Mouse (Mus musculus) CH12F3 (cell line): ENCODE results near the gene Clpb.

Source experiments
- in situ Hi-C: fragments of 300-500 bp; cut with MboI; formaldehyde crosslinking; loops from 2 replicates; pipeline ENCODE4 v1.14.3; 2020; ENCODE audit warnings: low sequenced_read_pairs

Clpb gene

DNA sequence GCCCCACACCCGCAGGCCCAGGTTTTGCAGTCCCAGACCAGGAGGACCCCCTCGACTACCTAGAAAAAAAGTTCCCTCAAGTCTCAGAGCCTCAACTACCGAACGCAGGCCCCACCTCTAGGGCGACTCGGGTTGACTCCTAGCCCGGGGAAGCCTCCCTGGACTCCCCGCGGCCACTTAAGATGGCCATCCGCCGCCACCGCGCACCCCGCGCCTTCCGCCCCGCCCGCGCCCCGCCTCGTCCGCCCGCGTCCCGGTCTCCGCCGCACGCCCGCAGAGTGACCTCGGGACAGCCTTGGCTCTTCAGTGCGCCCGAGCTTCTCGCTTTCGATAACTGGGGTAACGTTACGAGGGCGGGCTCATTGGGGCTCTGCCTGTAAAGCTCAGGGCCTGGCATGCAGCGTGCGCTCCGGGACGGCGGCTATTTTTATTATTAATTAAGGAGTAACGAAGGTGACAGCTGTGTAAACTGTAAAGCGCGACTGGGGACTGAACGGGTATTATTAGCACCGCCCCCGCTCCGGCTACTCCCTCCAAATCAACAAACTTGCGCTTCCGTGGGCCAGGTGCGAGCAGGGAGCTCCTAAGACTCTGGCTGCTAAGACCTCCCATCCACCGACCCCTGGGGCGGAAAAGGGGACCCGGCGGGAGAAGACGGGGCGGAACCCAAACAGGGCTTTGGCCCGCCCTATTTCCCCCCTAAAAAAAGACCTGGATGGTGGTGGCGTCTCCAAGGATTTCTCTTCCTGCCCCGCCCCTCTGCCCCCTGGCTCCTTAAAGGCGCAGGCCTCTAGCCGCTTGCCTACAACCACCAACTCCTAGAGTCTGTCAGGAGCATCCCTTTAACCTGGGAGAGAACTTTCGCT, 174.4 kb downstream of the Clpb start, which contains the start of gene Inppl1:
Gene Inppl1 (minus strand): TSS at position 624 of the 866 bp plus-strand sequence.
- in situ Hi-C loops, result no loop called here

DNA sequence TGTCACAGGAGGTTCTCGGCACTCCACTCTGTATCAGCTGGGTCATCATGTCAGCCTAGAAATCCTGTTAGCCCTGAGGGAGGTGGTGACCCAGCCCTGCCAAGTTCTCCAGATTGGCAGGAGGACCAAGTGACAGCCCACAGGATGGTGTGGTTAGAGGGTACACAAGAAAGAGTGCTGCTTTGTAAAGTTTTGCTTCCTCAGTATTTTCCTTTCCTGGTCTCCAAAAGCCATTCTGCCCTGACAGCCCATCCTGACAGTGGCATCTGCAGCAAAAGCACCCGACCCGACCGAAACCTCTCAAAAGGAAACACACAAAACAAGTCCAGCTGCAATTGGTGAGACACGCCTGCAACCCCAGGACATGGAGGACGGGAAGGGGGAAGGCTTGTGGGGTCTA, 180.8 kb downstream of the Clpb start:
- in situ Hi-C loops, result no loop called here
